Mouse (Mus musculus): ENCODE data around the gene Psmd5. TPM values are rescaled to one million over a fixed set of nuclear protein-coding genes. Genes with fewer than 3 reads are reported as not detected.
A peak's percentile ranks its signal among the peaks of the same experiment; 100 is the strongest.

Gene Psmd5
- polyA plus RNA-seq, 1 experiment from 2014 or later, result 94.9 TPM

- Histone ChIP-seq H3K9me3 (no peaks in the 10 kb centered on the region), H3K4me1 (no peaks in the 10 kb centered on the region), H3K4me3 (no peak overlapping the region), H3K27me3 (replicated peaks) (0 out of 2 replicates have a peak, but pooled peaks cover 6% of the 10 kb centered on the region), H3K27ac (no peak overlapping the region), H3K36me3 (no peaks in the 10 kb centered on the region), H3K4me2 (replicated peaks) (no peak overlapping the region), H3K9ac (no peak overlapping the region)
- WGBS, result 73% methylated on average over 2 of the region's 2 CpGs
- ATAC-seq (ENCODE audit: low FRiP score, low read depth), result no peak
These were observed 9.4 kb upstream of the Psmd5 start for GRCm38 (mm10) chr2:34884186-34884585.

DNA sequence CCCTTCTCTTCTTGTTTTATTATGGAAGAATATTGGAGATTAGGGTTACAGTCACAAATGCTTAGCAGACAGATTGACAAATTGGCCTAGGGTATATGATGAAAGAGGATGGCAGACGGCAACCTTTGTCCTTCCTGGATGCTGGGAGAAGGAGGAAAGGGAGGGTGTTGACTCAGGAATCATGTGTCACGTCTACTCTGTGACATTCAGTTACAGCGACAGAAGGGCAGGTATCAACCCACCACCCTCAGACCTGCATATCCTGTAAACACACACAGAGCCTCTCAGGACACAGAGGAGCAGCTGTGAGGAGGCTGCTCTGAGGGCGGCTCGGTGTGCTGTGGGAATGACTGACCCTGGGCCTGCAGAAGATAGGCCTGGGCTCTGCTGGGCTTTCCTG is 8.4 kb upstream of the Psmd5 start:
- whole genome bisulfite sequencing, result 70% methylated on average over 5 of the region's 5 CpGs
- H3K27ac ChIP-seq, result no peak overlapping the region
- H3K4me2 ChIP-seq (replicated peaks), result no peak overlapping the region

GRCm38 (mm10) chr2:34882757-34883156 is 8.0 kb upstream of the Psmd5 start:
- H3K9ac ChIP-seq, result no peak overlapping the region
- no peaks in the 10 kb centered on the region for H3K9me3 ChIP-seq
- H3K4me3 ChIP-seq, result no peak overlapping the region
- 0 out of 2 replicates have a peak, but pooled peaks cover 6% of the 10 kb centered on the region for H3K27me3 ChIP-seq (replicated peaks)
- H3K36me3 ChIP-seq, result no peaks in the 10 kb centered on the region
- H3K4me1 ChIP-seq, result no peaks in the 10 kb centered on the region
- WGBS, result 89% methylated on average over 2 of the region's 2 CpGs
- no peak overlapping the region for H3K27ac ChIP-seq
- no peak overlapping the region for H3K4me2 ChIP-seq (replicated peaks)
- no peak for ATAC-seq (ENCODE audit: low FRiP score, low read depth)

More for the DNA sequence above, 8.4 kb upstream of the Psmd5 start:
- Histone ChIP-seq H3K9me3 (no peaks in the 10 kb centered on the region), H3K4me1 (no peaks in the 10 kb centered on the region), H3K36me3 (no peaks in the 10 kb centered on the region), H3K9ac (no peak overlapping the region), H3K27me3 (replicated peaks) (0 out of 2 replicates have a peak, but pooled peaks cover 6% of the 10 kb centered on the region), H3K4me3 (no peak overlapping the region)
- no peak for ATAC-seq (ENCODE audit: low FRiP score, low read depth)

DNA sequence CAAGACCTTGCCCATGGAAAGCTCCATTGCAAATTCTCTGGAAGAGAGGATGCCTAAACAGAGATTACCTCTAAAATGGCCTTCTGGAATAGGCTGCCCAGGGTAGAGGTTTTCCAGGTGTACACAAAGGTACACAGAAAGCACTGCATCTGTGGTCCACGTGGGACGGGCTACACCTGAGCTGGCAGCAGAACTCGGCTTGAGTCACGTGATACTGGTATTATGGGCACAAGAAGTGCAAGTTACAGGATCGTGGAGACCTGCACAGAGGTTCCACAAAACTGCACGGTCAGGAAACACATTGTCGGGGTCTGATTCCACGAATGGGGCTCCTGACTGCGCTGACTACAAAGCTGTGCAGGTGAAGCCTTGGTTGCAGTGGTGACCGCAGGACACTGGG is 5.3 kb upstream of the Psmd5 start:
- no peak overlapping the region for H3K27ac ChIP-seq
- H3K4me1 ChIP-seq, result no peaks in the 10 kb centered on the region
- no peak overlapping the region for H3K9ac ChIP-seq
- H3K4me2 ChIP-seq (replicated peaks), result no peak overlapping the region
- H3K36me3 ChIP-seq, result no peaks in the 10 kb centered on the region
- no peaks in the 10 kb centered on the region for H3K9me3 ChIP-seq
- H3K4me3 ChIP-seq, result no peak overlapping the region
- H3K27me3 ChIP-seq (replicated peaks), result 0 out of 2 replicates have a peak, but pooled peaks cover 8% of the 10 kb centered on the region
- WGBS, result 90% methylated on average over 10 of the region's 10 CpGs
- no peak for ATAC-seq (ENCODE audit: low FRiP score, low read depth)

DNA sequence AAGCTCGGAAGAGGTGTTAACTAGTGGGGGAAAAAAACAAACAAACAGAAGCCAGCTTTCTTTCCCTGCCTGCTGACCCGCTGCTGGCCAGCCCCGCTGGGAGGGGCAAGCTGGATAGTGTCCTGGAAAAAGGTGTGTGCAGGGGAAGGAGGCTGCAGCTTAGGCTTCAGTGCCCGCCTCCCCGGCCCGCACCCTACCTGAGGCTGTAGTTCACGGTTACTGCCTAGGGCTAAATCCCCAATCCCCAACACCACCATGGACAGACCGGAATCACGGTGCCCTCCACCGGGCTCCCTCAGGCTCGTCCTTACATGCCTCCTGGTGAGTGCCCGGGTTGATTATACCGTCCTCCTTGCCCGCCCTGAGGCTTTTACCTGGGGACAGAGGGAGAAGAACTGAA is 497 bp downstream of the Psmd5 start, which contains the start of gene Cutal:
Gene Cutal, plus strand, starts transcription at position 126 of the 400 bp plus-strand sequence.
- WGBS, result 3% methylated on average over 14 of the region's 14 CpGs
- no peak within 1 kb of the TSS for H3K4me3 ChIP-seq
- 0 out of 2 replicates have a peak within 1 kb of the TSS, but pooled peaks have one; percentile 5 for H3K9ac ChIP-seq
- H3K27me3 ChIP-seq (replicated peaks), result peaks cover 21% of the 10 kb centered on the region
- H3K36me3 ChIP-seq, result no peaks in the 10 kb centered on the region
- H3K4me2 ChIP-seq (replicated peaks), result peak within 1 kb of the TSS; percentile 32
- ATAC-seq (ENCODE audit: low FRiP score, low read depth), result no peak
- H3K27ac ChIP-seq, result no peak within 1 kb of the TSS
- H3K9me3 ChIP-seq, result no peaks in the 10 kb centered on the region
- peaks cover 16% of the 10 kb centered on the region for H3K4me1 ChIP-seq

GRCm38 (mm10) chr2:34870520-34871474 is 4.0 kb downstream of the Psmd5 start:
- Histone ChIP-seq H3K27me3 (replicated peaks) (peaks cover 19% of the 10 kb centered on the region), H3K9ac (peak overlapping the region; percentile 89), H3K27ac (peak overlapping the region; percentile 84; the same call in 1 of the 2 replicates), H3K9me3 (no peaks in the 10 kb centered on the region), H3K4me1 (peaks cover 26% of the 10 kb centered on the region), H3K4me2 (replicated peaks) (peak overlapping the region; percentile 64), H3K36me3 (peaks cover 1% of the 10 kb centered on the region), H3K4me3 (peak overlapping the region; percentile 87)
- WGBS, result under 1% methylated on average over 67 of the region's 67 CpGs
- ATAC-seq (ENCODE audit: low FRiP score, low read depth), result peak; percentile 98

DNA sequence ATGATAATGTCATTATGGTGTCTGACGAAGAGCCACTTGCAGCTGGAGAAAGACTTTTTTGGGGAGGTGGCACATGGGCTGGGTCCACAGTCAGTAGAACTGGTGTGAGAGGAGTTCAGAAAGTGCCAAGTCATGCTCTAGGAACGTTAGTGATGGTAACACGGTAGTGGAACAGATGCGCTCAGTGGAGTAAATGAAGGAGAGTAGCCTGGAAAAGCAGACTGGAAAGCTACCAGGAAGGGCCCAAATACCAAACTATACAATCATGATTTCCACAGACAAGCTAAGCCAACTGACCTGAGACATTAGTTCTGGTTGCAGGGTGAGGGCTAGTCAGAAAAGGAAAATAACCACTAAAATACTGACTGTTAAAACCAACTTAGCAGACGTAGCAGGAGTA is 5.1 kb downstream of the Psmd5 start:
- peaks cover 17% of the 10 kb centered on the region for H3K27me3 ChIP-seq (replicated peaks)
- H3K4me3 ChIP-seq, result peak overlapping the region; percentile 27
- H3K4me1 ChIP-seq, result peaks cover 26% of the 10 kb centered on the region
- H3K9ac ChIP-seq, result peak overlapping the region; percentile 33
- H3K27ac ChIP-seq, result no peak overlapping the region
- peaks cover 12% of the 10 kb centered on the region for H3K36me3 ChIP-seq
- no peak for ATAC-seq (ENCODE audit: low FRiP score, low read depth)
- 42% methylated on average over 5 of the region's 5 CpGs for WGBS
- H3K4me2 ChIP-seq (replicated peaks), result peak overlapping the region; percentile 64
- no peaks in the 10 kb centered on the region for H3K9me3 ChIP-seq

DNA sequence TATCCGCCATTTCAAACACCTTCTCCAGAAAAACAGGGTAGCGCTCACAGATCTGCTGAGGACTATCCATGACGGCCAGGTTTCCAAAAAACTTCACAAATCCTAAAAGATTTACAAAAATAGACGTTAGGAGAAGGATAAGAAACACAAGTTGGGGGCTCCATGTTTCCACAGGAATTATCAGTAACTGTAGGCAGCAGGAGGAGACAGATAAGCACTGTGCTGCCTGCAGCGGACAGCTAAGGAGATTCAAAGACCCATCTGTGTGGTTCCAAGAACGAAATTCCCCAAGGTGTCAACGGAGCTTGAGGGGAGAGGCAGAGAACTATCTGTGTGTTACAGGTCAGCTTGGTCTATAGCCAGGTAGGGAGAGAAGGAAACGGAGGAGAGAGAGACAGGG is 17.0 kb downstream of the Psmd5 start:
- Histone ChIP-seq H3K36me3 (peaks cover 82% of the 10 kb centered on the region), H3K9ac (no peak overlapping the region), H3K4me1 (no peaks in the 10 kb centered on the region), H3K4me3 (no peak overlapping the region), H3K4me2 (replicated peaks) (no peak overlapping the region), H3K9me3 (no peaks in the 10 kb centered on the region), H3K27me3 (replicated peaks) (no peaks in the 10 kb centered on the region), H3K27ac (no peak overlapping the region)
- 94% methylated on average over 8 of the region's 8 CpGs for WGBS
- no peak for ATAC-seq (ENCODE audit: low FRiP score, low read depth)

DNA sequence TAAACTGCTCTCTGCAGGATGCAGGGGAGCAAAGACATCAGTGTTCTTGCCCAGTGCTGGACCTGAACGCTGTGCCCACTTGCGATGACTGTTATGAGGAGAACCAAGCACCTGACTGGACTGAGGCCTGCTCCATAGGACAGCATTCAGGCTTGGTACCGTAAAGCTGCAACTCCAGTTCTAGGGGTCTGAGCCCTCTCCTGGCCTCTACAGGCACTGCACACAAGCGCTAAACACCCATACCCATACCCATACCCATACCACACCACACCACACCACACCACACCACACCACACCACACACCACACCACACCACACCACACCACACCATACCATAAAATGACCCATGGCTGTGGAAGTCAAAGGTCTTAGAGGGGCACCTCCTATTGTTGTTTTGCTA is 19.5 kb downstream of the Psmd5 start:
- Histone ChIP-seq H3K9ac (no peak overlapping the region), H3K27me3 (replicated peaks) (no peaks in the 10 kb centered on the region), H3K4me3 (no peak overlapping the region), H3K4me1 (no peaks in the 10 kb centered on the region), H3K9me3 (no peaks in the 10 kb centered on the region), H3K36me3 (peaks cover 90% of the 10 kb centered on the region), H3K4me2 (replicated peaks) (no peak overlapping the region), H3K27ac (no peak overlapping the region)
- no peak for ATAC-seq (ENCODE audit: low FRiP score, low read depth)
- 92% methylated on average over 4 of the region's 4 CpGs for WGBS

GRCm38 (mm10) chr2:34847702-34848101 is 27.1 kb downstream of the Psmd5 start:
- H3K4me2 ChIP-seq (replicated peaks), result no peak overlapping the region
- no peaks in the 10 kb centered on the region for H3K4me1 ChIP-seq
- H3K4me3 ChIP-seq, result no peak overlapping the region
- ATAC-seq (ENCODE audit: low FRiP score, low read depth), result no peak
- 92% methylated on average over 1 of the region's 1 CpGs for WGBS
- no peaks in the 10 kb centered on the region for H3K27me3 ChIP-seq (replicated peaks)
- H3K27ac ChIP-seq, result no peak overlapping the region
- peaks cover 30% of the 10 kb centered on the region for H3K36me3 ChIP-seq
- H3K9ac ChIP-seq, result no peak overlapping the region
- H3K9me3 ChIP-seq, result no peaks in the 10 kb centered on the region

- Histone ChIP-seq H3K4me1 (no peaks in the 10 kb centered on the region), H3K9me3 (no peaks in the 10 kb centered on the region), H3K27ac (no peak overlapping the region), H3K4me3 (no peak overlapping the region), H3K4me2 (replicated peaks) (no peak overlapping the region), H3K9ac (no peak overlapping the region), H3K36me3 (no peaks in the 10 kb centered on the region), H3K27me3 (replicated peaks) (no peaks in the 10 kb centered on the region)
- 81% methylated on average over 11 of the region's 11 CpGs for WGBS
- no peak for ATAC-seq (ENCODE audit: low FRiP score, low read depth)
These were observed 31.4 kb downstream of the Psmd5 start for GRCm38 (mm10) chr2:34843211-34843939.

GRCm38 (mm10) chr2:34841706-34842105 is 33.1 kb downstream of the Psmd5 start:
- H3K4me2 ChIP-seq (replicated peaks), result no peak overlapping the region
- ATAC-seq (ENCODE audit: low FRiP score, low read depth), result no peak
- H3K9ac ChIP-seq, result no peak overlapping the region
- no peaks in the 10 kb centered on the region for H3K36me3 ChIP-seq
- H3K4me1 ChIP-seq, result no peaks in the 10 kb centered on the region
- 95% methylated on average over 8 of the region's 8 CpGs for WGBS
- H3K27ac ChIP-seq, result no peak overlapping the region
- no peak overlapping the region for H3K4me3 ChIP-seq
- no peaks in the 10 kb centered on the region for H3K9me3 ChIP-seq
- H3K27me3 ChIP-seq (replicated peaks), result no peaks in the 10 kb centered on the region

Measured in neural tube, embryonic 12.5 days (tissue).